Mouse (Mus musculus) cortical plate, adult 2 months (tissue): ENCODE results near the gene Pabpc6.

Experiments used
- CTCF ChIP-seq: fragments of 200-500 bp; IDR thresholded peaks from 2 replicates; pipeline ENCODE4 v1.5.1; 2011; ENCODE audit warnings: mild to moderate bottlenecking, control low read depth, low read length; ENCODE audit not compliant: insufficient read depth; ENCODE audit errors: extremely low read depth
- POLR2A ChIP-seq: fragments of 200-500 bp; IDR thresholded peaks from 2 replicates; pipeline ENCODE4 v1.6.1; 2011; ENCODE audit warnings: mild to moderate bottlenecking, low read length, control low read depth; ENCODE audit not compliant: insufficient read depth; ENCODE audit errors: extremely low read depth

DNA sequence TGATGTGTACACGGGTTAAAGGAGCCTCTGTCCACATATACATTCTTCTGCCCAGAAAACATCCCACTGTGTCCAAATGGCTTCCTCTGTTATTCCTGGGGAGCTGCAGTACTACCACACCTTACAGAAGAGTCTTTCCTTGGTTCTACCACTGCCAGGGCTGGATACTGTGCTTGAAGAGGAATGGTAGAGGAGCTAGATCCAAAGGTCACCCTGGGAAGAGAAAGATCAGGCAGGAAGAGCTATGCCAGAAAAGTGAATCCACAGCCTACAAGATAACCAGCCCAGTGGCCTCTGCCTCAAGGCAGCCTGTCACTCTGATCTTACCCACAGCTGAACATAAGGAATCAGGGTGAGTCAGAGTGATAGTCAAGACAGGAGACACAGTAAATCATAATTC lies 37.8 kb upstream of the Pabpc6 start:
- no peak for TF ChIP-seq POLR2A
- TF ChIP-seq CTCF = no peak
